Mouse (Mus musculus): ENCODE measurements around the gene Cpeb4.
"Not testable (repeated sequence)": the region's sequence is repeated elsewhere in the genome, so short reads cannot be mapped to it uniquely, and the experiment has no call there.

DNA sequence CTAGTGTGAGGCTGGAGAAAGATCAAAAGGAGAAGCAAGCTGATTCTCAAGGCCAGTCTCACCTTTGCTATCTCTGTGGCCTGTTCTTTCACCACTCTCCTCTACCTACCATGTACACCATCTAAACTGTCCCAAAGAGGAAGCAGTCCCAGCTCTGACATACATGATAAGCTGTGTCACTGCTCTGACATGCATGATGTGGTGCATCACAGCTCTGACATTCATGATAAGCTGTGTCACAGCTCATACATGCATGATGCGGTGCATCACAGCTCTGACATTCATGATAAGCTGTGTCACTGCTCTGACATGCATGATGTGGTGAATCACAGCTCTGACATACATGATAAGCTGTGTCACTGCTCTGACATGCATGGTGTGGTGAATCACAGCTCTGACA is 26.9 kb upstream of the Cpeb4 start:
- not testable (repeated sequence) for TF ChIP-seq CTCF (IDR thresholded peaks at IDR 0.05); EP300 (IDR thresholded peaks at IDR 0.05; ENCODE audit: insufficient read depth, low read depth, low read length); POLR2A (IDR thresholded peaks at IDR 0.05; ENCODE audit: insufficient read depth, low read depth, low read length)

Data from heart, adult 2 months (tissue).